Mouse (Mus musculus) urinary bladder, adult 2 months (tissue): Measurements from ENCODE around the gene Grid2ip. TPM values are rescaled to one million over a fixed set of nuclear protein-coding genes. Genes with fewer than 3 reads are reported as not detected.
A peak's percentile ranks its signal among the peaks of the same experiment; 100 is the strongest.

Experiments
- DNase-seq: peaks from one replicate; pipeline ENCODE4 v3.0.0; 2022; ENCODE audit warnings: low spot score
- polyA plus RNA-seq: library from polyadenylated mRNA; depleted of rRNA; stranded (reverse); fragments of >200 nt; gene quantifications from 2 replicates; pipeline ENCODE4 v1.2.3, GENCODE M21; 2012; rRNA removed

Grid2ip gene
- 0.44 and 0.46 TPM in 2 replicates for polyA plus RNA-seq

DNA sequence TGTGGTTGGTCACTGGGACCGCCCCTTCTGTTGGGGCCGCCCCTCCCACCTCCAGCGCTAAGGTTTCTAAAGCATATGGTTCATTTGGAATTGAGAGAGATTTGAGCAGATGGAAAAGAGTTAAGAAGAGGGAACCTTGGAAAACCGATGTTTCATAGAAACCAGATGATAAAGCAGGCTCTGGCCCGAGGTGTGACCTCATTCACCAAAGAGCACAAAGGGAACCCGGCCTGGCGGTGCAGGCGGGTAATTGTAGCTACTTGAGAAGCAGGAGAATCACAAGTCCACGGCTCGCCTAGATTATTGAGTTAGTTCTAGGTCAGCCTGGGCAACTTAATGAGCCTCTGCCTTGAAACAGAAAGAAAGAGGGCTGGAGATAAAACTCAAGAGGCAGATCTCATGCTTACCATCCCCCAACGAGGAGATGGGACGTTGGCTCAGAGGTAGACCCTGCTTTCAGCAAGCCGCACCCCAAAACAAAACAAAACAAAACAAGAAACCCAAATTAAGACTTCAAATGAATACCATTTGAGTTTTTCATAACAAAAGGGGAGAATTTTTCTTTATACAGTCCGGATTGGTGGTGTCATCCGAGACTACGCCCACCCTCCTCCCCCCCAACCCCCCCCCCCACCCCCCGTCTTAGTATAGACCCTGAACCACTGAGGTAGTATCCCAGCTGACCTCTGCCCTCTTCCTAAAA lies at the start of gene Grid2ip:
Gene Grid2ip (plus strand): TSS at position 653 of the 703 bp plus-strand sequence.
- DNase-seq, result no peak

- no peak for DNase-seq
Measured at GRCm38 (mm10) chr5:143308825-143309224, 48.3 kb upstream of the Grid2ip start.

DNA sequence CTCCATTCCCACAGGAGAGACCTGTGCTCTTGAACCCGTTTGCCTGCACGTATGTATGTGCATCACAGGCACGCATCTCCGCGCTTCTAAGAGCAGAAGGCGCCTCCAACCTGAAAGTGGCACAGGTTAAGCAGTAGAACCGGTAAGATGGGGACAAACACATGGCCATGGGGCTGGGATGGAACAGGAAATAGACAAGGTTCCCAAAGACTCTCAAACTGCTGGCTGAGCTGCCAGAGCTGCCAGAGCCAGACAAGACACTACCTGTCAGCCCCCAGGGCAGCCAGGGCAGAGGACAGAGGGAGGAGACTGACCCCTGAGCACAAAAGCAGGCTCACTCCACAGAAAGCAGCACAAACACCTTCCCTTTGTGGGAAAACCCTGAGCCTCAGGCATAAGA lies 47.2 kb upstream of the Grid2ip start:
- no peak for DNase-seq

- DNase-seq, result no peak
Measured at GRCm38 (mm10) chr5:143311886-143312285, 45.3 kb upstream of the Grid2ip start.

GRCm38 (mm10) chr5:143314183-143314729 lies 42.9 kb upstream of the Grid2ip start:
- DNase-seq, result no peak

- peak; percentile 93 for DNase-seq
Measured at GRCm38 (mm10) chr5:143314730-143315513, 42.2 kb upstream of the Grid2ip start, which contains the start of gene E130309D02Rik. Gene E130309D02Rik (minus strand): TSS chr5:143315360.

GRCm38 (mm10) chr5:143315514-143315888 lies 41.6 kb upstream of the Grid2ip start:
- no peak for DNase-seq

- DNase-seq, result no peak
Measured at GRCm38 (mm10) chr5:143316605-143317287, 40.4 kb upstream of the Grid2ip start.

DNA sequence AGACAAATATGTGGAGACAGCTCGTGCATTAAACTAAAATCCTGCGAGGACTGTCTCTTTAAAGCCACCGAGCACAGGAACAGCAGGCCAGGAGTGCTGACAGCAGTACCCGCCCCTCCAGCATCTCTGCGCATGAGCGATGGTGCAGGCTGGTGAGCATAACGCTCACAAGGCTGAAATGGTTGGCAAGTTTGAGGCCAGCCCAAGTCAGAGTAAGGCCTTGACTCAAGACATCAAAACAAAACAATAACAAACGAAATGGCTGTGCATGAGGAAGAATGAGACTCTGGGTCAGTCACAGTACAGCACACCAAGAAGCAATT lies 39.9 kb upstream of the Grid2ip start:
- no peak for DNase-seq

DNA sequence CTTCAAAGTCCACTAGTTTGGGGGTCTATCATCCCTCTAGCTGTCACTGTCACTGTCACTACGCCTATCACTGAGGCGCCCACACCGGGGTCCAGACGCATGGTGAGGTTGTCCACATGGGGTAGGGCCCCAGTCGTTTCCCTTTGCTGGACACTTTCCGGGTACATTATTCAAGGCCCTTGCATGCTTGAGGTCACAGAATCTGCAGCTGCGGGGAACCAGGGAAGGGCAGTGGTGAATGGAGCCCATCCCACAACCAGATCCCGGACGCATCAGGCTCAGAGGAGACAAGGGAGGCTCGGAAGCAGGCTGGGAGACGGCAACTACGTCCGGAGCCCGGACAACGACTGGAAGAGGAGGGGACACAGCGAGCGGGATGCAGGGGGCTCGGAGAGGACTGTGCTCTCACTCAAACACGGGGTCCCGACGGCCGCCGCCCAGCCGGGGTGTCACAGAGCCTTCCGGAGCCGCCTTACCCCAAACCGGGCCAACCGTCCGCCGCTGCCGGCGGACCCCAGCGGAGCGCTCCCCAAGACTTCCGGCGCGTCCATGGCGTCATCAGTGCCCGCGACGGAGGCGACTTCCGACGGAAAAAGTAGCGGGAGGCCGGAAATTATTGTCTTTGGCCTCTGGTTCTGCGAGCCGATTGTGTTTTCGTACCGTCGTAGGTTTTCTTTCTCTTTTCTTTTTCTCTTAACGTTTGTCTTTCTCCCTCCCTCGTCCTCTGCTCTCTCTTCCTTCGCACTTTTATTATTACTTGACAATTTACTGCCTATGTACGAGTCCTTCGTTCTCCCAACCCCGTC lies 28.2 kb upstream of the Grid2ip start, which contains the start of gene Zdhhc4:
Gene Zdhhc4 (minus strand): TSS at position 567 of the 806 bp plus-strand sequence.
- peak; percentile 83 for DNase-seq

DNA sequence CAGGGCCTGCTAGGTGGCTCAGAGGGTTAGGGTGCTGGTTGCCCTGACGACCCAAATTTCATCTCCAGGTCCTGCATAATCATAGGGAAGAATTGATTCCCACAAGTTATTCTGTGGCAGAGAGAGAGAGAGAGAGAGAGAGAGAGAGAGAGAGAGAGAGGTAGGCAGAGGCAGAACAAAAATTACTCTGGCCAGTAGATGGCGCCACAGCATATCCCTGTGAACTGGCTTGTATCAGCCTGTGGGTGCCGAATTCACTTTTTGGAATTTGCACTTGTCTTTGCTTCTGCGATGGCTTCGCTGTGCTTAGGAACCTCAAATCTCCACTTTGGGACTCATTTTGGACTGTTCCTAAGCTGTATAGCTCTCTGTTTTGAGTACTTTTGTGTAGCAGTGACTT lies 23.3 kb upstream of the Grid2ip start:
- DNase-seq, result no peak

- DNase-seq, result no peak
Measured at GRCm38 (mm10) chr5:143334418-143335088, 22.6 kb upstream of the Grid2ip start.

GRCm38 (mm10) chr5:143335089-143335460 lies 22.1 kb upstream of the Grid2ip start:
- DNase-seq, result no peak

DNA sequence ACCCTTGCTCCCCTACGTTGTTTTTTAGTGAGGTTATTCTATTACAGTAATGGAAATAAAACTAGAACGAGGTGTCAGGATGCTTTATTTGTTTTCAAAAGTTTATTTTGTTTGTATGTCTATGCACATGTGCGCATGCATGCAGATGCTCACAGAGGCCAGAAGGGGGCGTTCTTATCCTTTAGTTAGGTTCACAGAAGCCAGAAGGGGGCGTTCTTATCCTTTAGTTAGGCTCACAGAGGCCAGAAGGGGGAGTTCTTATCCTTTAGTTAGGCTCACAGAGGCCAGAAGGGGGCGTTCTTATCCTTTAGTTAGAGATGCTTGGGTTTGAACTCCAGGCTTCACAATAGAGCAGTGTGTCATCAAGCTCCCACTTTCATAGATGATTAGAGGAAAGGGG lies 20.6 kb upstream of the Grid2ip start:
- DNase-seq, result no peak

GRCm38 (mm10) chr5:143339603-143340002 lies 17.5 kb upstream of the Grid2ip start:
- DNase-seq, result no peak

DNA sequence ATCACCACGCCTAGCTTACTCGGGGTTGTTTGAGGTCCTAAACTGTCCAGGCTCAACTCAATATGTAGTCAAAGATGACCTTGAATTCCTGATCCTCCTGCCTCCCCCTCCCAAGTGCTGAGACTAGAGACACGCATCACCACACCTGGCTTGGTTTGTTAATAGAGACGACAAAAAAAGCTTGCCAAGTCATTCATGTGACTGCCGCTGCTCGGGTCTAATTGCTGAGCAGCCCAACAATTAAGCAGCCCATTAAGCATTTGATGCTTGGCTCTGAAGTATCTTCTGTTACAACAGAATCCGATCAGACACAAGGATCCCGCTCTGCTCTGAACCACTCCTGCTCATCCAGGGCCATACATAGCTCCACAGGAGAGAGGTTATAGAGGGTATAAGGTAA lies 10.8 kb upstream of the Grid2ip start:
- no peak for DNase-seq

- DNase-seq, result no peak
Measured at GRCm38 (mm10) chr5:143356017-143356416, 1.1 kb upstream of the Grid2ip start.

DNA sequence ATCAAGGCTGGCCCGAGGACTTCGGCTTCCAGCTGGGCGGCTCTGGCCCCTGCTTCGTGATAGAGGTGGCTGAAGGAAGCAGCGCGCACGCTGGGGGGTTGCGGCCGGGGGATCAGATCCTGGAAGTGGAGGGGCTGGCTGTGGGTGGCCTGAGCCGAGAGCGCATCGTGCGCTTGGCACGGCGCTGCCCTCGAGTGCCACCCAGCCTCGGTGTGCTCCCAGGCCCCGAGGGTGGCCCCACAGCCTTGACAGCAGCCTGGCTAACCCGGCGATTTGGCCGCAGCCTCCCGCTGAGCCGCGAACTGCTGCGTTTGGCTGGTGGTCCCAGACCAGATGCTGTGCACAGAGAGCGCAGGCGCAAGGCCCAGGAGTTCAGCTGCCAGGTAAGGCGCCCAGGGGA lies 426 bp downstream of the Grid2ip start:
- DNase-seq, result no peak

GRCm38 (mm10) chr5:143359263-143359662 lies 2.1 kb downstream of the Grid2ip start:
- no peak for DNase-seq

- DNase-seq, result no peak
Measured at GRCm38 (mm10) chr5:143360000-143360399, 2.9 kb downstream of the Grid2ip start.

DNA sequence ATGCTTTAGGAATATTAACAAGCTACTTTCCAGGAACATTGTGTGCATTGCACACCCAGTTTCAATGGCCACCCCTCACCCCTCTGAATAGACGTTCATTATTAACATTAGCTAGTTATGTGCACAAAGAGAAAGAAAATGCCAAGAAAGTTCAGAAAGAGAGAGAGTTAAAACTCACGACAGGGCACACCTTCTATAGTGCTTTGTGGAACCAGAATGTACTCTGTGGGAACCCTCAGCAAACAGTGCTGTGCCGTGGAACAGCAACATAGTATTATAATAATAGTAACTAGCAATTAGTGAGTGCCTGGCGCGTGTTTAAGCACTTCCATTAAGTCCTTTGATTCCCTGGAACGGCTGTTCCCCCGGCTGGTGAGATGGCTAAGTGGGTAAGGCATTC lies 4.3 kb downstream of the Grid2ip start:
- DNase-seq, result no peak
